Mouse (Mus musculus): ENCODE measurements around the gene Nxph3. TPM values are rescaled to one million over a fixed set of nuclear protein-coding genes. Genes with fewer than 3 reads are reported as not detected.

Nxph3 gene
- polyA plus RNA-seq, 1 experiment = not detected

DNA sequence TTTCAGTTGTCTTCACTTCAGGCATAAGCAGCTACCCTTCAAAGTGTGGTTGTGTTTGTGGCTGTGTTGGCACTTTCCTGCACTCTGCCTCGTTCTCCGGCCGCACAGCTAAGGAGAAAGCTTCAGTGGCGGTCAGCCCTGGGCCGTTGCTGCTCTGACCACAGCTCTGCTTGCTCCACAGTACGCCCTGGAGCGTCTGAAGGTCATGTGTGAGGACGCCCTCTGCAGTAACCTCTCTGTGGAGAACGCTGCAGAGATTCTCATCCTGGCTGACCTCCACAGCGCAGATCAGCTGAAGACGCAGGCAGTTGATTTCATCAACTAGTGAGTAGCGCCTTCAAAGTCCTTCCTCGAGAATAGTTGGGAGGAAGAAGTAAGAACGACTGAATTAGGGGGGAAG lies 24.3 kb downstream of the Nxph3 start:
- no peak overlapping the region for H3K27ac ChIP-seq (replicated peaks; ENCODE audit: low read depth, low read length)
- H3K4me1 ChIP-seq (ENCODE audit: control insufficient read depth, insufficient read depth, insufficient read length, low read length) = no peaks in the 10 kb centered on the region

GRCm38 (mm10) chr11:95487237-95487636 lies 27.1 kb downstream of the Nxph3 start:
- Histone ChIP-seq H3K4me3 (ENCODE audit: insufficient read depth, low read depth, low read length) (no peak overlapping the region), H3K27ac (replicated peaks; ENCODE audit: low read depth, low read length) (no peak overlapping the region), H3K4me1 (ENCODE audit: control insufficient read depth, insufficient read depth, insufficient read length, low read length) (no peaks in the 10 kb centered on the region)

More for the DNA sequence above, 24.3 kb downstream of the Nxph3 start:
- no peak overlapping the region for H3K4me3 ChIP-seq (ENCODE audit: insufficient read depth, low read depth, low read length)

GRCm38 (mm10) chr11:95485634-95486033 lies 28.7 kb downstream of the Nxph3 start:
- H3K27ac ChIP-seq (replicated peaks; ENCODE audit: low read depth, low read length) = no peak overlapping the region

GRCm38 (mm10) chr11:95480662-95481061 lies 33.7 kb downstream of the Nxph3 start:
- Histone ChIP-seq H3K4me1 (ENCODE audit: control insufficient read depth, insufficient read depth, insufficient read length, low read length) (no peaks in the 10 kb centered on the region), H3K27ac (replicated peaks; ENCODE audit: low read depth, low read length) (no peak overlapping the region), H3K4me3 (ENCODE audit: insufficient read depth, low read depth, low read length) (no peak overlapping the region)

More at GRCm38 (mm10) chr11:95485634-95486033, 28.7 kb downstream of the Nxph3 start:
- Histone ChIP-seq H3K4me3 (ENCODE audit: insufficient read depth, low read depth, low read length) (no peak overlapping the region), H3K4me1 (ENCODE audit: control insufficient read depth, insufficient read depth, insufficient read length, low read length) (no peaks in the 10 kb centered on the region)

- no peak overlapping the region for H3K4me3 ChIP-seq (ENCODE audit: insufficient read depth, low read depth, low read length)
- H3K4me1 ChIP-seq (ENCODE audit: control insufficient read depth, insufficient read depth, insufficient read length, low read length) = no peaks in the 10 kb centered on the region
- no peak overlapping the region for H3K27ac ChIP-seq (replicated peaks; ENCODE audit: low read depth, low read length)
These were observed 34.9 kb downstream of the Nxph3 start for GRCm38 (mm10) chr11:95479458-95479857.

GRCm38 (mm10) chr11:95476323-95476722 lies 38.0 kb downstream of the Nxph3 start:
- no peaks in the 10 kb centered on the region for H3K4me1 ChIP-seq (ENCODE audit: control insufficient read depth, insufficient read depth, insufficient read length, low read length)
- H3K27ac ChIP-seq (replicated peaks; ENCODE audit: low read depth, low read length) = no peak overlapping the region

GRCm38 (mm10) chr11:95473456-95473855 lies 40.9 kb downstream of the Nxph3 start:
- Histone ChIP-seq H3K4me3 (ENCODE audit: insufficient read depth, low read depth, low read length) (no peak overlapping the region), H3K4me1 (ENCODE audit: control insufficient read depth, insufficient read depth, insufficient read length, low read length) (no peaks in the 10 kb centered on the region), H3K27ac (replicated peaks; ENCODE audit: low read depth, low read length) (no peak overlapping the region)

More at GRCm38 (mm10) chr11:95476323-95476722, 38.0 kb downstream of the Nxph3 start:
- H3K4me3 ChIP-seq (ENCODE audit: insufficient read depth, low read depth, low read length) = no peak overlapping the region

- Histone ChIP-seq H3K4me3 (ENCODE audit: insufficient read depth, low read depth, low read length) (no peak overlapping the region), H3K4me1 (ENCODE audit: control insufficient read depth, insufficient read depth, insufficient read length, low read length) (no peaks in the 10 kb centered on the region), H3K27ac (replicated peaks; ENCODE audit: low read depth, low read length) (no peak overlapping the region)
These were observed 41.4 kb downstream of the Nxph3 start for GRCm38 (mm10) chr11:95472942-95473341.

DNA sequence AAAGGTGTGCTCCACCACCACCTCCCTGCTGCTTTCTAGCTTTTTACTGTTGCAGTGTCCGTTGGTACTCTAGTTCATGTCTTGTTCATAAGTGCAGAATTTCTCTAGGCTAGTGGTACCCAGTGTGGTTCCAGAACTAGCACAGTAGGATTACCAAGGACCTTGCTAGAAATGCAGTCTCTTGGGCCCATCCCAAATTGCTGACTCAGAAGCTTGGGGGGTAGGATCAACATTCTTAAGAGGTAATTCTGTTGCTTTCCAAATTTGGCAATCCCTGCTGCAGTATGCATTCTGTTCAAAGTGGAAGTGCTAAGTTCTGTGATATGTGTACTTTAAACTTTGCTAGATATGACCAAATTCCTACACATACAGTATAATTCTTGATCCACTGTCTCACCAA lies 46.6 kb downstream of the Nxph3 start:
- peaks cover 3% of the 10 kb centered on the region for H3K4me1 ChIP-seq (ENCODE audit: control insufficient read depth, insufficient read depth, insufficient read length, low read length)
- H3K4me3 ChIP-seq (ENCODE audit: insufficient read depth, low read depth, low read length) = no peak overlapping the region
- no peak overlapping the region for H3K27ac ChIP-seq (replicated peaks; ENCODE audit: low read depth, low read length)

DNA sequence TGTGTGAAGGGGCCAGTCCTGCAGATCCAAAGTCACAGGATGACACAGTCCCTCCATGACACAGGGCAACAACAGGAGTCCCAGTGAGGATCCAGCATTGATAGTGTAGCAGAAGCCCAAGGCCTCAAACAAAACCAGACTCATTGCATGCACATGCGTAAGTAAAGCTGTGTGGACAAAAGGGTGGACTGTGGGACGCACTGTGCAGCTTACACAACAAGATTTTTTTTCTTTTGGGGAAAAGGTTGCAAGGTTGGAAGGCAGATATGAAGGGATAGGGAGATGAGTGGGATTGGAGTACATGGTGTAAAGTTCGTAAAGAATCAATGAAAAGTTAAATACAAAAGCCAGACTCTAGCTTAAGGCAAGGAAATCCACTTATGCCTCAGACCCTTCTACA lies 52.2 kb downstream of the Nxph3 start:
- peaks cover 5% of the 10 kb centered on the region for H3K4me1 ChIP-seq (ENCODE audit: control insufficient read depth, insufficient read depth, insufficient read length, low read length)
- no peak overlapping the region for H3K4me3 ChIP-seq (ENCODE audit: insufficient read depth, low read depth, low read length)
- H3K27ac ChIP-seq (replicated peaks; ENCODE audit: low read depth, low read length) = no peak overlapping the region

- Histone ChIP-seq H3K27ac (replicated peaks; ENCODE audit: low read depth, low read length) (no peak overlapping the region), H3K4me3 (ENCODE audit: insufficient read depth, low read depth, low read length) (no peak overlapping the region), H3K4me1 (ENCODE audit: control insufficient read depth, insufficient read depth, insufficient read length, low read length) (peaks cover 7% of the 10 kb centered on the region)
These were observed 53.5 kb downstream of the Nxph3 start for GRCm38 (mm10) chr11:95460872-95461271.

Other genes starting within 250 kb of the Nxph3 start
- 21.0 and 25.9 TPM in 2 replicates for gene Kat7, start 204.3 kb downstream of the Nxph3 start, polyA plus RNA-seq (2012; ENCODE audit: insufficient read depth, insufficient read length, missing spikeins)
- gene Fam117a, start 177.6 kb downstream of the Nxph3 start, polyA plus RNA-seq (2012; ENCODE audit: insufficient read depth, insufficient read length, missing spikeins) = 11.0 and 14.8 TPM in 2 replicates
- gene Slc35b1, start 129.9 kb downstream of the Nxph3 start, polyA plus RNA-seq (2012; ENCODE audit: insufficient read depth, insufficient read length, missing spikeins) = 36.4 and 42.8 TPM in 2 replicates
- 83.2 and 94.8 TPM in 2 replicates for gene Spop, start 100.5 kb downstream of the Nxph3 start, polyA plus RNA-seq (2012; ENCODE audit: insufficient read depth, insufficient read length, missing spikeins)
- 0.67 and 1.4 TPM in 2 replicates for gene Ngfr, start 73.2 kb upstream of the Nxph3 start, polyA plus RNA-seq (2012; ENCODE audit: insufficient read depth, insufficient read length, missing spikeins)
- gene Phb, start 152.4 kb upstream of the Nxph3 start, polyA plus RNA-seq (2012; ENCODE audit: insufficient read depth, insufficient read length, missing spikeins) = 256 and 422 TPM in 2 replicates
- 8.9 and 12.0 TPM in 2 replicates for gene Zfp652, start 198.1 kb upstream of the Nxph3 start, polyA plus RNA-seq (2012; ENCODE audit: insufficient read depth, insufficient read length, missing spikeins)
- gene B130006D01Rik, start 209.0 kb upstream of the Nxph3 start, polyA plus RNA-seq (2012; ENCODE audit: insufficient read depth, insufficient read length, missing spikeins) = not detected in 2 replicates

Data from brown adipose tissue, adult 24 weeks (tissue).